Mouse (Mus musculus) erythroid progenitor cell, adult 5-6 weeks (primary cell): ENCODE data around the gene Ccdc13. TPM values are rescaled to one million over a fixed set of nuclear protein-coding genes. Genes with fewer than 3 reads are reported as not detected.

Experiments used
- ATAC-seq: replicated peaks from 2 replicates; pipeline ENCODE4 v1.8.0; 2016; ENCODE audit warnings: moderate number of reproducible peaks, mild to moderate bottlenecking, moderate TSS enrichment, inconsistent platforms; ENCODE audit not compliant: poor library complexity, low FRiP score, severe bottlenecking
- total RNA-seq, 2 experiments: library from RNA; stranded (forward) in 1 of 2; stranded (reverse) in 1 of 2; fragments of 150-400 nt in 1 of 2; fragments of 186-747, 209-891 nt in 1 of 2; gene quantifications; 2 replicates each; pipeline versions ENCODE4 v1.2.3 to v1.2.4; 2015 to 2017; ENCODE audit warnings: low replicate concordance in 2 of 2

Ccdc13 gene
- total RNA-seq (2015; ENCODE audit: low replicate concordance) (not detected in 2 replicates), total RNA-seq (2017; ENCODE audit: low replicate concordance) (not detected in 2 replicates)

GRCm38 (mm10) chr9:121838829-121839621 is at the start of gene Ccdc13:
Gene Ccdc13 (minus strand): TSS chr9:121839461.
- no peak for ATAC-seq

- ATAC-seq = no peak
These were observed 42.8 kb upstream of the Ccdc13 start for GRCm38 (mm10) chr9:121882015-121882457.

- no peak for ATAC-seq
These were observed 42.0 kb upstream of the Ccdc13 start for GRCm38 (mm10) chr9:121881301-121881700.

GRCm38 (mm10) chr9:121880840-121881239 is 41.6 kb upstream of the Ccdc13 start:
- no peak for ATAC-seq

- ATAC-seq = peak; percentile 71
These were observed 37.9 kb upstream of the Ccdc13 start for GRCm38 (mm10) chr9:121877052-121877740.

GRCm38 (mm10) chr9:121873578-121873977 is 34.3 kb upstream of the Ccdc13 start:
- ATAC-seq = no peak

- ATAC-seq = no peak
These were observed 32.9 kb upstream of the Ccdc13 start for GRCm38 (mm10) chr9:121872062-121872683.

GRCm38 (mm10) chr9:121869973-121870515 is 30.8 kb upstream of the Ccdc13 start:
- ATAC-seq = no peak

GRCm38 (mm10) chr9:121869432-121869831 is 30.2 kb upstream of the Ccdc13 start:
- no peak for ATAC-seq

GRCm38 (mm10) chr9:121868236-121868635 is 29.0 kb upstream of the Ccdc13 start:
- ATAC-seq = no peak

- ATAC-seq = no peak
These were observed 28.4 kb upstream of the Ccdc13 start for GRCm38 (mm10) chr9:121867632-121868031.

GRCm38 (mm10) chr9:121865425-121866008 is 26.3 kb upstream of the Ccdc13 start:
- no peak for ATAC-seq

GRCm38 (mm10) chr9:121864837-121865236 is 25.6 kb upstream of the Ccdc13 start:
- no peak for ATAC-seq

- ATAC-seq = no peak
These were observed 21.7 kb upstream of the Ccdc13 start for GRCm38 (mm10) chr9:121860921-121861320.

- no peak for ATAC-seq
These were observed 20.1 kb upstream of the Ccdc13 start for GRCm38 (mm10) chr9:121859345-121859744.

- peak; percentile 28; the same call in 1 of the 2 replicates for ATAC-seq
These were observed 18.9 kb upstream of the Ccdc13 start, which contains the start of gene Higd1a for GRCm38 (mm10) chr9:121858153-121858488. Gene Higd1a (minus strand): TSS chr9:121858362.

GRCm38 (mm10) chr9:121857474-121858152 is 18.4 kb upstream of the Ccdc13 start:
- peak; percentile 92 for ATAC-seq

GRCm38 (mm10) chr9:121856649-121857416 is 17.6 kb upstream of the Ccdc13 start:
- peak; percentile 50 for ATAC-seq

GRCm38 (mm10) chr9:121854246-121854645 is 15.0 kb upstream of the Ccdc13 start:
- ATAC-seq = no peak
